Mouse (Mus musculus) forebrain, embryonic 12.5 days (tissue): ENCODE measurements at regions not wholly inside any gene's neighbourhood (a gene's known extent, or its start where the extent isn't known, plus 50 kb on each side); places are given as distances from the start of the nearest gene placed in this dataset.

Source experiments
- ATAC-seq: fragments of 200-750 bp; cut with Nextera tagmentation; 2 replicates; pipeline ENCODE4 v1.8.0; 2017; ENCODE audit warnings: moderate TSS enrichment; ENCODE audit not compliant: low FRiP score
- H3K27ac ChIP-seq: fragments of 300-500 bp; sonication (generic); 2 replicates; pipeline ENCODE4 v1.5.1; 2016; ENCODE audit warnings: mild to moderate bottlenecking
- H3K27me3 ChIP-seq: fragments of 300-500 bp; sonication (generic); 2 replicates; pipeline ENCODE4 v1.6.1; 2016; ENCODE audit warnings: mild to moderate bottlenecking
- H3K36me3 ChIP-seq: fragments of 300-500 bp; sonication (generic); replicated peaks from 2 replicates; pipeline ENCODE4 v1.6.1; 2016; ENCODE audit warnings: mild to moderate bottlenecking
- H3K4me1 ChIP-seq: fragments of 300-500 bp; sonication (generic); 2 replicates; pipeline ENCODE4 v1.6.1; 2016
- H3K4me2 ChIP-seq: fragments of 300-500 bp; sonication (generic); 2 replicates; pipeline ENCODE4 v1.6.1; 2016; ENCODE audit warnings: mild to moderate bottlenecking, moderate library complexity
- H3K4me3 ChIP-seq: fragments of 300-500 bp; sonication (generic); replicated peaks from 2 replicates; pipeline ENCODE4 v1.5.1; 2016; ENCODE audit warnings: mild to moderate bottlenecking
- H3K9ac ChIP-seq: fragments of 300-500 bp; sonication (generic); 2 replicates; pipeline ENCODE4 v1.6.1; 2016; ENCODE audit warnings: mild to moderate bottlenecking
- H3K9me3 ChIP-seq: fragments of 300-500 bp; sonication (generic); 2 replicates; pipeline ENCODE4 v1.6.1; 2016
- WGBS: fragments of 180-500 bp; shearing (Covaris S2); methylation state at CpG from one replicate; pipeline ENCODE4 v1.1.7; 2016; 5-methylcytosine and 5-hydroxymethylcytosine counted together

DNA sequence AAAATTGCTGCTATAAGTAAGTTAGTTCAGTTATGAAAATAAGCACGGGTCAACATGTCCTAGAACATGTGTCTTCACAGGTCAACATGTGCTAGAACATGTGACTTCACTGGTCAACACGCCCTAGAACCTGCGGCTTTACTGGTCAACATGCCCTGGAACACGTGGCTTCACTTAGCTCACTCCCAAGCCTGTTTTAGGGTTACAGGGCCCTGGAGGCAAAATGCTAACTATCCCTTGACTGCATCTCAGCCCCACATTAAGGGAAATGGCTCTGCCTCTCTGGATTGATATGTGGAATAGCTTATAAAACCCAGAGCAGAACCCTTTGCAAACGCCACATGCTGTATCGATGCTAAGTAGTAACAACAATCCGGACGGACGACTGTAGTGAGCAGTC, 67.8 kb downstream of the Nkx6-1 start:
- Histone ChIP-seq H3K36me3 (no peaks in the 10 kb centered on the region), H3K27me3 (peaks cover 7% of the 10 kb centered on the region; the same call in 1 of the 2 replicates), H3K4me2 (no peak overlapping the region), H3K4me3 (no peak overlapping the region), H3K27ac (no peak overlapping the region), H3K9ac (no peak overlapping the region), H3K4me1 (no peaks in the 10 kb centered on the region), H3K9me3 (no peaks in the 10 kb centered on the region)
- no peak for ATAC-seq
- 88% methylated on average over 9 of the region's 9 CpGs for WGBS

- Histone ChIP-seq H3K9me3 (no peaks in the 10 kb centered on the region), H3K4me3 (no peak overlapping the region), H3K27me3 (peaks cover 12% of the 10 kb centered on the region), H3K4me2 (no peak overlapping the region), H3K4me1 (peaks cover 13% of the 10 kb centered on the region), H3K36me3 (no peaks in the 10 kb centered on the region), H3K9ac (no peak overlapping the region), H3K27ac (no peak overlapping the region)
- WGBS: 83% methylated on average over 5 of the region's 5 CpGs
- no peak for ATAC-seq
Observed at GRCm38 (mm10) chr5:101591236-101591635, 73.6 kb downstream of the Nkx6-1 start.

DNA sequence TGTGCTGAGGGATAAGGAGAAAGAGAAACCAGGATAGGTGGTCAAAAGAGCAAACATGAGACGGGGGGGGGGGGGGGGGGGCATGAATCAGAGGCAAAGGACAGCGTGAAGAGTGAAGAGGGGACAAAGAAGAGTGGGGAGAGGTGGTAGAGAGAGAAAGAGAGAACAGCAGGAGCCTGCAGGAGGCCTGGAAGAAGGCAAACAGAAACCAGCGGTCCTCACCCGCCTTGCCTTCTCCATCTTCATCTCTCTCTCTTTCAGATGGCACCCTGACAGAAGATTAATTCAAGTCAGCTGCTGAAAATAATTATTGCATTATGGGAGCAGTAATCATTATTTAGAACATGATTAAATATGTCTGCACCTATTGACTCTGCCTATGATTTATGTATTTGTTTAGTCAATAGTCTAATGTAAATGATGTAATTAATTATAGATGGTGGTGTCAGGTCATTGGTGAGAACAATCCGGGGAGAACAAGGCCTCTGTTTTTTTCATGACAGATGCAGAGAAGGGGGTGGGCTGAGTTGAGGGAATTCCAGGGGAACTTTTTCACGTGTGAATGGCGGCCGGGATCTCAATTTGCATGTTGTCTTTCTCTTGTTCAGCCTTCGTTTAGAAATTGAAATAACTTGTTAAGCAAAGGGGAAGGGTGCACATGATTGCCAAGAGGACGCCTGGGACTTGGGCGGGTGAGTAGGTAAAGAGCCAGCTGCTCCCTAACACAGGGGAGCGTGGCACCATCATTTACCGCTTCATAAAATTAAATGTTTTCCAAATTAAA, 74.3 kb downstream of the Nkx6-1 start:
- H3K27me3 ChIP-seq: peaks cover 12% of the 10 kb centered on the region
- ATAC-seq: peak; percentile 68

GRCm38 (mm10) chr5:101572966-101573365, 91.8 kb downstream of the Nkx6-1 start:
- 85% methylated on average over 15 of the region's 15 CpGs for WGBS
- Histone ChIP-seq H3K36me3 (no peaks in the 10 kb centered on the region), H3K4me1 (peaks cover 3% of the 10 kb centered on the region; the same call in 1 of the 2 replicates), H3K27me3 (peaks cover 28% of the 10 kb centered on the region), H3K4me3 (no peak overlapping the region), H3K9me3 (no peaks in the 10 kb centered on the region), H3K9ac (no peak overlapping the region), H3K27ac (no peak overlapping the region), H3K4me2 (no peak overlapping the region)
- no peak for ATAC-seq

More for the DNA sequence above, 74.3 kb downstream of the Nkx6-1 start:
- WGBS: 31% methylated on average over 12 of the region's 13 CpGs
- Histone ChIP-seq H3K4me1 (peaks cover 13% of the 10 kb centered on the region), H3K9ac (no peak overlapping the region), H3K4me3 (no peak overlapping the region), H3K27ac (no peak overlapping the region), H3K9me3 (no peaks in the 10 kb centered on the region), H3K36me3 (no peaks in the 10 kb centered on the region), H3K4me2 (no peak overlapping the region)

DNA sequence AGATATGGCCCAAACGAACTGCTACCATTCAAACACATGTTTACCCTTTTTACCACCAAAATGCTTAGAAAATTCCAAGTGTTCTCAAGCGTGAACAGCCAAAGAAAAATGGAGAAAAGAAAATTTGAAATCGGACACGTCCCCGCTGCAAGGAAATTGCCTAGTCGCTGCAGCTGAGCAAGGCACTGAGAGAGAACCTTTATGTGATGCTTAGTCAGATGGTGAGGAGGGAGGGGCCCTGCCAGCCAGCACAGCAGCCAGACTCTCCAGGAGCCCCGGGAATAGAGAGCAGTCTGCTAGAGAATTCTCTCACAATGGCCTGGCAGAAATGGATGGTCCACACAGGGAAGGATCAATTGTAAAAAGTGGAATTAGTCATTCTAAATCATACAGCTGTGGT, 99.0 kb downstream of the Nkx6-1 start:
- Histone ChIP-seq H3K4me2 (no peak overlapping the region), H3K4me3 (no peak overlapping the region), H3K36me3 (no peaks in the 10 kb centered on the region), H3K9me3 (no peaks in the 10 kb centered on the region), H3K9ac (no peak overlapping the region), H3K4me1 (no peaks in the 10 kb centered on the region), H3K27ac (no peak overlapping the region), H3K27me3 (peaks cover 39% of the 10 kb centered on the region)
- WGBS: 8% methylated on average over 7 of the region's 7 CpGs
- ATAC-seq: peak; percentile 33; the same call in 1 of the 2 replicates

DNA sequence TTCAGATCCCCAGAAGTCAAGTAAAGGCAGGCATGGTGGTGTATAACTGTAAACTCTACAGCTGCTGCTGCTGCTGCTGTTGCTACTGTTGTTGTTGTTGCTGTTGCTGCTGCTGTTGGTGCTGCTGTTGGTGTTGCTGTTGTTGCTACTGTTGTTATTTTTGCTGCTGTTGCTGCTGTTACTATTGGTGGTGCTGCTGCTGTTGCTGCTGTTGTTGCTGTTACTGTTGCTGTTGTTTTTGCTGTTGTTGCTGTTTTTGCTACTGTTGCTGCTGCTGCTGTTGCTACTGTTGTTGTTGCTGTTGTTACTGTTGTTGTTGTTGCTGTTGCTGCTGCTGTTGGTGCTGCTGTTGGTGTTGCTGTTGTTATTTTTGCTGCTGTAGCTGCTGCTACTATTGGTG, 104.4 kb downstream of the Nkx6-1 start:
- Histone ChIP-seq H3K27me3 (peaks cover 29% of the 10 kb centered on the region), H3K36me3 (no peaks in the 10 kb centered on the region), H3K27ac (no peak overlapping the region), H3K4me1 (no peaks in the 10 kb centered on the region), H3K9me3 (no peaks in the 10 kb centered on the region), H3K4me2 (no peak overlapping the region), H3K9ac (no peak overlapping the region), H3K4me3 (no peak overlapping the region)
- no peak for ATAC-seq

- Histone ChIP-seq H3K4me2 (no peak overlapping the region), H3K36me3 (no peaks in the 10 kb centered on the region), H3K9ac (no peak overlapping the region), H3K4me3 (no peak overlapping the region), H3K9me3 (no peaks in the 10 kb centered on the region), H3K27ac (no peak overlapping the region), H3K4me1 (no peaks in the 10 kb centered on the region), H3K27me3 (peaks cover 21% of the 10 kb centered on the region; the same call in 1 of the 2 replicates)
- no peak for ATAC-seq
- WGBS: 80% methylated on average over 13 of the region's 13 CpGs
Observed at GRCm38 (mm10) chr5:101558279-101558987, 106.4 kb downstream of the Nkx6-1 start.

DNA sequence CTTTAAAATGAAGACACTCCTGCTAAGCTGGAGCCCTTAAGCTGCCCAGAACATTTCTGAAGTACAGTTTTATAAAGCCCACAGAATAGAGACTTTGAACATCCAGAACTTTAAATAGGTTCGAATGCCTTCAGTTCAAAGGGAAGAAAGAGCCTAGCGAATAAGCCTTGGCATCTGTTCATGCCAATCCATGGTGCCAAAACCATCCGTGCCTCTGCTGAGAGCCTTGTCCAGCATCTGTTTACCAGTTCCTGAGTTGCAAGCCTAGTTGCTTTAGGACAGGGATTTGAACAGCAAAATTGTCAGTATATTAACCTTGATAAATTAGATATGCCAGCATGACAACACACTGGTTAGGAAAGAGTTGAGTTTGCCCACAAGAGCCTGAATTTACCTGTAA, 107.6 kb downstream of the Nkx6-1 start:
- no peak for ATAC-seq

DNA sequence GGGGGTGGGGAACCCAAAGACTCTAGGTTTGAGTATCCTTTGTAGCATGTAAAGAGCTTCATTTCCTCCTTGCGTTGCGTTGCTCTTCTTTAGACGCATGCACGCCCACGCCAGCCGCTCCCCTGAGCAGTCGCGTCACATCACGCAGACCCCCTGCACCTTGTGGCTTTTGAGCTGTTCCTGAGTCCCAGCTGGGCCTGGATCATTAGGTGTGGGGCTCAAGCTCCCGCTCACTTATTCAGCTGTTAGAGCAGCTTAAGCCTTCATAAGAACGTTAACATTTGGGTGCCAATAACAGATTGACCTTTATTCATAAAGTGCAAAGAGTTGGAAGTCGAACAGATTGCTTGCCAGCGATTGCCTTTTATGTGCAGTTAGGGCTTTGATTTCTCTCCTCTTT, 121.5 kb downstream of the Nkx6-1 start:
- peaks cover 91% of the 10 kb centered on the region for H3K27me3 ChIP-seq
- H3K4me3 ChIP-seq: no peak overlapping the region
- H3K4me2 ChIP-seq: no peak overlapping the region
- no peaks in the 10 kb centered on the region for H3K36me3 ChIP-seq
- no peak overlapping the region for H3K9ac ChIP-seq
- H3K9me3 ChIP-seq: no peaks in the 10 kb centered on the region
- ATAC-seq: no peak
- H3K4me1 ChIP-seq: peaks cover 18% of the 10 kb centered on the region
- no peak overlapping the region for H3K27ac ChIP-seq
- WGBS: under 1% methylated on average over 13 of the region's 13 CpGs

More for the DNA sequence above, 107.6 kb downstream of the Nkx6-1 start:
- Histone ChIP-seq H3K4me2 (no peak overlapping the region), H3K9ac (no peak overlapping the region), H3K4me3 (no peak overlapping the region), H3K36me3 (no peaks in the 10 kb centered on the region), H3K27me3 (peaks cover 32% of the 10 kb centered on the region), H3K9me3 (no peaks in the 10 kb centered on the region), H3K27ac (no peak overlapping the region), H3K4me1 (no peaks in the 10 kb centered on the region)
- WGBS: 79% methylated on average over 3 of the region's 3 CpGs

GRCm38 (mm10) chr5:101539818-101540217, 125.0 kb downstream of the Nkx6-1 start:
- Histone ChIP-seq H3K27ac (no peak overlapping the region), H3K4me1 (peaks cover 27% of the 10 kb centered on the region), H3K27me3 (peaks cover 93% of the 10 kb centered on the region), H3K36me3 (no peaks in the 10 kb centered on the region), H3K9me3 (no peaks in the 10 kb centered on the region), H3K4me3 (no peak overlapping the region), H3K4me2 (no peak overlapping the region), H3K9ac (no peak overlapping the region)
- ATAC-seq: no peak
- WGBS: 5% methylated on average over 1 of the region's 1 CpGs

- Histone ChIP-seq H3K4me1 (peaks cover 27% of the 10 kb centered on the region), H3K27me3 (peaks cover 93% of the 10 kb centered on the region), H3K9me3 (no peaks in the 10 kb centered on the region), H3K4me2 (no peak overlapping the region), H3K36me3 (no peaks in the 10 kb centered on the region), H3K9ac (no peak overlapping the region), H3K4me3 (no peak overlapping the region), H3K27ac (no peak overlapping the region)
- 3% methylated on average over 10 of the region's 10 CpGs for WGBS
- no peak for ATAC-seq
Observed at GRCm38 (mm10) chr5:101539254-101539549, 125.6 kb downstream of the Nkx6-1 start.

- no peak overlapping the region for H3K9ac ChIP-seq
- H3K27ac ChIP-seq: no peak overlapping the region
- H3K4me3 ChIP-seq: no peak overlapping the region
- H3K4me2 ChIP-seq: peak overlapping the region; percentile 31
- no peaks in the 10 kb centered on the region for H3K36me3 ChIP-seq
- H3K27me3 ChIP-seq: peaks cover 94% of the 10 kb centered on the region
- 1% methylated on average over 24 of the region's 24 CpGs for WGBS
- peaks cover 23% of the 10 kb centered on the region for H3K4me1 ChIP-seq
- ATAC-seq: peak; percentile 28; the same call in 1 of the 2 replicates
- no peaks in the 10 kb centered on the region for H3K9me3 ChIP-seq
Observed at GRCm38 (mm10) chr5:101538410-101539253, 126.2 kb downstream of the Nkx6-1 start.
